Mouse (Mus musculus): Measurements from ENCODE around the gene Zfp131.
"Not testable (repeated sequence)": the region's sequence is repeated elsewhere in the genome, so short reads cannot be mapped to it uniquely, and the experiment has no call there.

Gene Zfp131

DNA sequence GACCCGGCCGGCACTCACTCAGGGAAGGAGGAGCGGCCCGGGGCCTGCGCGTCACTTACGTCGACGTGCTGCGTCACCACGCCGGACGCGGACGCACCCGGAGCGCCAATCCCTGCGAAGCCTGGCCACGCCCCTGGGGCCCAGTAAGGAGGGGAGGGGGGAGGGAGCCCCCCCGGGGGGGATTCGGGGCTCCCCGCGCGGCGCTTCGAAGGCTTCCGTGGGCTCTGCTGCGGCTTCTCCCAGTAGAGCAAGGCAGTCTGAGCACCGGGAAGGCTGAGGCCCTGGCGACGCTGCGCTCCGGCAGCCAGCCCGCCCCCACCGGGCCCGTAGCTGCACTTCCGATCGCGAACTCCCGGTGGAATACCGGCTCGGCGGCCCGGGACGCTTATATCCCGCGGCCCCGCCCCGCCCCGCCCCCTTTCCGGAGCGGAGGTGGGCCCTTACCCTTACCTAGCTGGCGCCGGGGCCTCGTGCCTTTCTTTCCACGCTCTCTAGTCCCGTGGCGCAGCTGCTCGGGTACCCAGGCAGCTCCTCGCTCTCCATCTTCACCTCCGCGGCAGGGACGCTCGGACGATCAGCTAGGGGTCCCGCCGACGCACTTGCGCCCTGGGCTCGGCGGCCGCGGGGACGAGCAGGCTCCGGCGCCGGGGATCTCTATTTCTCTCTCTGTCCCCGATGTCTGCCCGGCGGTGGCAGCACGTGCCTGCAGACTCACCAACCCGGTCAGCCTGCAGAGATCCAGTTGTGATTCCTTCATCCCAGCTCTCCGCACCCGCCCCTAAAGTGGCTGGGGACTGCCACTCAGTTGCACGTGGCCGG, at the start of gene Zfp131:
Gene Zfp131 (minus strand): TSS at position 129 of the 819 bp plus-strand sequence.
- peak; percentile 94 for DNase-seq (ENCODE audit: low spot score)

DNA sequence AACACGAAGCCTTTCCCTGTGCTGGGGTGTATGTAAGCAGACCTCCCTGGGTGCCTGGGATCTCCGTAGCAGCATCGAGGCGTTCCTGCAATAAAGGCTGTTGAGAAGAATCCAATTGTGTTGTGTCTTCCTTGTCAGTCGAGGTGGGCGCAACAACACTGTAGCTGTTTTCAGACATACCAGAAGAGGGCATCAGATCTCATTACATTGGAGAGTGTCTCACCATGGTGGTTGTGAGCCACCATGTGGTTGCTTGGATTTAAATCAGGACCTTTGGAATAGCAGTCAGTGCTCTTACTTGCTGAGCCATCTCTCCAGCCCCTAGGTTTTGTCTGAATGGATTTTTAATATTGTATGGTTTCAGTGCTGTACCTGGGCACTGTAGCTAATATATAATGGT, 49.3 kb upstream of the Zfp131 start:
- DNase-seq (ENCODE audit: low spot score) = not testable (repeated sequence)

DNA sequence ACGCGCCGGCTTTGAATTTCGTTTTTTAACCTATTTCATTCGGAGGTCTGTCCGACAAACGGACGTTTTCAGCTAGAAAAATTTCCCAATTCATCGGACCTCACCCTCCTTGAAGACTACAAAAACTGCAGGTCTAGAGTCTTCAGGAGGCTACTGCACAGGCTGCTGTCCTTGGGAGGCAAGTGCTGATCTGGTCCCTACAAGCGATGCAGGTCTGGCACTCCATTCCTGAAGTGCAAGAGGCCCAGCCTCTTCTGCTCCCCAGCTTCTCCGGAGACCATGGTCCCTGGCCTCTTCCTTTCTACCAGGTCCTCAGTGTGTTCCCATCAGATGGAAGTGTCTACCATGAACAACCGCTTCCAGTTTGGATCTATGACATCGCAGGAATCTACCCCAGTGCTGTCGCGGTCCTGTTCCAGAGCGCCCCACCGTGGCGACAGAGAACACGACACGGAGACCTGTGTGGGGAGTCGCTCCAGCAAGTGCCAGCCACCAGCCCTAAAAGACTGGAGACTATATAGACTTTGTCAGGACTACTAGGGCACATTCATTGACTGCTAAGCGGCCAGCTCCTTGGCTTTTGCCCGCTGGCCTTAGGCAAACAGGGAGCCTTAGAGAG, 47.1 kb upstream of the Zfp131 start:
- DNase-seq (ENCODE audit: low spot score) = peak; percentile 38

DNA sequence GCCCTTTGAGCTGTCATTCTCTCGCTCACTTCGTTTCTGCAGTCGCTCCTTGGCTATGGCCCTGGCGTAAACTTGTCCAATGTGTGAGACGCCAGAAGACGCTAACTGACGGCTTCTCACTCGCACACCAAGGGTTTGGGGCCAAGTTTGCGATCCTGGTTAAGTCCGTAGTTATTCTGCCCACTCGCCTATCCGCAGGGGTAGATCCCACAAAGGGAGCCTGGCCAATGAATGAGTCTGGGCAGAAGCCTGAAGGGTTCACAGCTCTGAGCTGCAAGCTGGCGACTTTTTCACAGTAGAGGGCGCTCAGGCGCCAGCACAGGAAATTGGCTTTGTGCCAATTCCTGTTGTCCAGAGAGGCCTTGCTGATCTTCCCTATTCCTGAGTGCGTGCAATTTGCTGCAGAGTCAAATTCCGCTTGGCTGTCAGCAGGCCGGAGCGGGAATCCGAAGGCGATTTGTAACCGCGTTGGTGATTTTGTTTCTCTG, 45.7 kb upstream of the Zfp131 start:
- peak; percentile 9 for DNase-seq (ENCODE audit: low spot score)

DNA sequence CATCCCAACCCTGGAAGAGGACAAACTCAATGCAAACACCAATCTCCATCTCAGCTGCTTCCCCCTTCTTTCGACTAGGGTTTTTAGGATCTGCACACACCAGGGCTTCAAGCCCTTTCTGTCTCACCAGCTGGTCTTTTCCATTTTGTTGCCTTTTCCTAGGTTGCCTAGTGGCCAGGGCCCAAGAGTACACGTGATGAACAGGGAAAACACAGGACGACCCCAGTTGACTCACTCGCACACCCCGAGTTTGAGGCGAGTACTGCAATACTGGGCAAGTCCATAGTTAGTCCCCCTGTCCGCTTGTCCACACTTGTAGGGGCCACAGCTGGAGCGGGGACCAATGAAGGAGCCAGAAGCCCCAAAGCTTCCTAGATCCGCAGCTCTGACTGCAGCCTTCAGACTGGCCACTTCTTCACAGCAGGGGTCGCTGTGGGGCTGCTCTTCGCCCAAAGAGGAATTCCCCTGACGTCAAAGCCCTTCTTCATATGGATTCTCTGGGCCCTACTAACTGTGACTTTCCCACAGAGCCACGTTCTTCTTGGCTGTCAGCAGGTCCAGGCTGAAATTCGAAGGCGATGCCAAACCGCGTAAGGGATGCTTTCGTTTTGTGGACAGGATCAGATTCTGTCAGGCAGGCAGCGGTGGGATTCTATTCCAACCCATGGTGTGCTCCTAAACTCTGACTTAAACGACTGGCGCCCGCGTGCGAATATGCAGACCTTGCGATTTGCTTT, 44.8 kb upstream of the Zfp131 start, which contains the start of gene D13Ertd608e:
Gene D13Ertd608e (plus strand): TSS at position 687 of the 737 bp plus-strand sequence.
- peak; percentile 31 for DNase-seq (ENCODE audit: low spot score)

DNA sequence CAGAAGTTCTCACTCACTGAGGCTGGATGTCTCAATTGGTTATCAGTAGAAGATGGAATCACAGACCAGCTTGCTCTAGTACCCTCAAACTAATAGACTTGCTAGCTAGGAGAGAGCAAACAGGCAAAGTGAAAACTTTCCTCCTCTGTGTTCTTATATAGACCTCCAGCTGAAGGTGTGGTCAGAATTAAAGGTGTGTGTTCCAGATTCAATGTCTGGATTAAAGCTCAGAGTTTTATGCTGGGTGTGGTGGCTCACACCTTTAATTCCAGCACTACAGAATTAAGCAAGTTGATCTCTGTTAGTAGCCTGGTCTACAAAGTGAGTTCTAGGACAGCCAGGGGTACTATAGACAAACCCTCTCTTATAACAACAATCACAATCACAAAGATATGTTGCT, 39.4 kb upstream of the Zfp131 start, which contains the start of gene AF067063:
Gene AF067063 (minus strand): TSS at position 101 of the 400 bp plus-strand sequence.
- not testable (repeated sequence) for DNase-seq (ENCODE audit: low spot score)

DNA sequence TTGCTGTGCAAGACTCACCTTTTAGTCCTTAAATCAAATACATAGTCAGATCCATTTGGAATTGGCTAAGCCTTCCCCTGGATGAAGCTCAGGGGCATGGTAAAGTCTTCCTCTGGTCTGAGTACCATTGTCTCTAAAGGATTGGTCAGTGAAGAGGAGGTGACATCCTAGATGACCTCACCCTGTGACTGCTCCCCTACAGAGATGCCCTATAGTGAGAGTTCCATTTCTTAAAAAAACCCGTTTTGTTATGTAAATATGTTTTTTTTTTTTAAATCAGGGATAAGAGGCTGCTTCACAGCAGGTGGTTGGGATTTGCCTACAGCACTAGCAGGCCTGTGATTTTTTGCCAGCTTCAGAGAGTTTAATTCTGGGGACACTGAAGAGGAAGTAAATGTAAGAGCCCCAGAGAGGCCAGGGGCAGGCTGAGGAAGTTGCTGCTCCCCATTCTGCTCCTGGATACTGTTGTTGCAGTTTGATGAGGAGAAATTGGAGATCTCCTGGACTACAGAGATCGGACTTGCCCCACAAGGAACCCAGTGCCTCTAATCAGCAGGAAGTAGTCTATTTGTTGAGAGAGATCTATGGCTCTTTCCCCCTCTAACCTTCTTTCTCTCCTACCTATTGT, 27.0 kb upstream of the Zfp131 start:
- DNase-seq (ENCODE audit: low spot score) = no peak

DNA sequence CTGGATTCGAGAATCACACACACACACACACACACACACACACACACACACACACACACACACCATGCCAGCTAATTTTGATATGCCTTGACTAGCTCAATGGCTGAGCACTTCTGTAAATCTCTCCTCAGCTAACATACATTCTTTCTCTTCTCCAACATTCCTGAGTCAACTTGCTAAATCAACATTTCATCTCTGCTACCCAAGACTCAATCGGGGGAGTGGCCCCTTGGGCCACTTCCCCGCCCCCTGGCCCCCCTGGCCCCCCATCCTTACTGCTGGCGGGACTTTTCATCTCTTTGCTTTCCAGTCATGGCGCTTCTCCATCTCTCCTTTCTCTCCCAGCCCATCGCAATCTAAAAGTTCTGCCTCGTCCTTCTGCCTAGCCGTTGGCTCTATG, 26.1 kb upstream of the Zfp131 start:
- no peak for DNase-seq (ENCODE audit: low spot score)

DNA sequence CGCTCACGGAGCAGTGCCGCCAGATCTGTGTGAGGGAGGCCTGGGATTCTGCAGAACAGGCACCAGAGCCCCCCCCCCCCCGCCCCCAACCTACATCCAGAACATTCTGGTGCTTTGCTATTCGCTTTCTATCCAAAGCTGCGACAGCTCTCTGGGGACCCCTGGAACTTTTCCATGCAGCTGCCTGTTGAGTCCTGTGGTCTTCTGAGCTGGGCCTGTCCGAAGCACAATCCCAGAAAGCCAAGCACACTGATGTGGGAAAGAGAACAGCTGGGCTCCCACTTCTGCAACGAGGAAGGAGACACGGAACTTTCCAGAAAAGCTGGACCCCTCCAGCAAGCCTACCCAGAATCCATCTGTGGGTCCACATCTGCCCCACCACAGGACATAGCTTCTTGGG, 19.3 kb upstream of the Zfp131 start:
- no peak for DNase-seq (ENCODE audit: low spot score)

DNA sequence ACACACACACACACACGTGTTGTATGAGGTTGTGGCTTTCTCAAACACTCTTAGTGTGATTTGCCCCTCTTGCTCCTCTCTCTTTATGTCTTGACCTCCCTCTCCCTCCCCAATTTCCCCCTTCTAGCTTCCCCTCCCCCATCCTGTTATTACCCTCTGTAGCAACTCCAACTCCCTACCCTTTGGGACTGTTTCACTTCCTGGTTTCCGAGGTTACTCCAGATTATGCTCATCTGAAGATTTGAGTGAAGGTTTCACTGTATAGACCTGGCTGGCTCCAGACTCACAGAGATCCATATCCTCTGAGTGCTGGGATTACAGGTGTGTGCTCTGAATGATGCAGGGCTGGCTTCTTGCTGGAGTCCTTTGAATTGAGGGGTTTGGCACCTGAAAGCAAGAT, 18.2 kb upstream of the Zfp131 start:
- no peak for DNase-seq (ENCODE audit: low spot score)

DNA sequence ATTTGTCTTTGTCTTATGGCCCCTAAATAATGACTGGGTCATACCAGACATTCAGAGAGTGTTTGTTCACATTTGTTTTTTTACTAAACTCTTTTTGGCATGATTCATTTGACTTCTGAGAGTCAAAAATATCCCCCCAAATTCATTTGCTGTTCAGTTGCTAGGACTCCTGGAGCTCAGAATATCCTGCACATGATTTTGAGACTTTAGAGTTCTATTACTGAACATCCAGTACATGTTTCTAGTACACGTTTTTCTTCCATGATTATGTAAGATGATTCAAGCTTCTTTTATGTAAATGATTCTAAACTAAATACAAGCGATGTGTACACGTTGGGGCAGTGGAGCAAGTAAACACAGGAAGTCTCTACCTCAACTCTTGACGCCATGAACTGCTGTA, 7.0 kb upstream of the Zfp131 start:
- DNase-seq (ENCODE audit: low spot score) = no peak

DNA sequence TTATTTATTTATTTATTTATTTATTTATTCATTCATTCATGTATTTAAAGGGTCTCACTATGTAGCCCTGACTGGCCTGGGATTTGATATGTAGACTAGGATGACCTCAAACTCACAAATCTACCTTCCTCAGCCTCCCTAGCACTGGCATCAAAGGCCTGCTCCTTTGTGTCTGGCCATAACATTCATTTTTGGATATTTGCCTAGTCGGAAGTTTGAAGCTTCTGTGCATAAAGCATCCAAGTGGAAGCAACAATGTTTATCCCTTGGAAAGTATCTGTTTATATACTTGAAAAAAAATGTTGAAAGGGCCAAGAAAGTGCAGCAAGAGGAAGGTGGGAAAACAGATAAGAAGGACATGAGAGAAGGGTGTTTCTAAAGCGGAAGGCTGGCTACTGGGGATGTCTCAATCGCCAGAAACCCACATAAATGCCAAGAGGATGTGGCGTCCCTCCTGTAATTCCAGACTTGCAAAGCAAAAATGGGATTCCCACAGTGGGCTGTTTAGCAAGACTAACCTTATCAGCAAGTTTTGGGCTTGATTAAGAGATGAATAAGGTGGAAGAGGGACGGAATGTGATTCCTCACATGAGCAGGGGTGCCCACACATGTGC, 2.2 kb upstream of the Zfp131 start:
- DNase-seq (ENCODE audit: low spot score) = no peak

DNA sequence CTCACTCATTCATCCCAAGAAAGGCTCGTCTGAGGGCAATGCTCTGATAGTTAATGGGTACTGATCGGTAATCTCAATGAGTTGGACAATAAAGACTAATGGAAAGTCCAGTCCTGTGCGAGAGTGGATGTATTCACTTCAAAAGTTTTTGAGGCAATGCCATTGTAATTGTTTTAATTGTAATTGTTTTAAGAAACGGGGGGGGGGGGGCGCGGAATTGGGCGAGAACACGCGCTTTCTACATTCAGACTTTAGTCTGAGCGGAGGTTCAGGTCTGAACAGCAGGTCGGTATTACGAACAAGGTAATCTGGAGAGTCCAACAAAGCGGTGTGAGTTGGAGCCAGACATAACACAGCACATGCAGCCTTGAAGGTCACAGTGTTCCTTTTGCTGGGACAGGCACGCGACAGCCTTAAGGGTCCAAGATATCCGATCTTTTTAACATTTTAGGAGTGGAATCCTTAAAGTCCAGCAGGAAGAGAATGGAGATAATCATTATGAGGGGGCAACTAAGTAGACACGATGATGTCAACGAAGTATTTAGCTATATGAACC, 969 bp upstream of the Zfp131 start:
- no peak for DNase-seq (ENCODE audit: low spot score)

DNA sequence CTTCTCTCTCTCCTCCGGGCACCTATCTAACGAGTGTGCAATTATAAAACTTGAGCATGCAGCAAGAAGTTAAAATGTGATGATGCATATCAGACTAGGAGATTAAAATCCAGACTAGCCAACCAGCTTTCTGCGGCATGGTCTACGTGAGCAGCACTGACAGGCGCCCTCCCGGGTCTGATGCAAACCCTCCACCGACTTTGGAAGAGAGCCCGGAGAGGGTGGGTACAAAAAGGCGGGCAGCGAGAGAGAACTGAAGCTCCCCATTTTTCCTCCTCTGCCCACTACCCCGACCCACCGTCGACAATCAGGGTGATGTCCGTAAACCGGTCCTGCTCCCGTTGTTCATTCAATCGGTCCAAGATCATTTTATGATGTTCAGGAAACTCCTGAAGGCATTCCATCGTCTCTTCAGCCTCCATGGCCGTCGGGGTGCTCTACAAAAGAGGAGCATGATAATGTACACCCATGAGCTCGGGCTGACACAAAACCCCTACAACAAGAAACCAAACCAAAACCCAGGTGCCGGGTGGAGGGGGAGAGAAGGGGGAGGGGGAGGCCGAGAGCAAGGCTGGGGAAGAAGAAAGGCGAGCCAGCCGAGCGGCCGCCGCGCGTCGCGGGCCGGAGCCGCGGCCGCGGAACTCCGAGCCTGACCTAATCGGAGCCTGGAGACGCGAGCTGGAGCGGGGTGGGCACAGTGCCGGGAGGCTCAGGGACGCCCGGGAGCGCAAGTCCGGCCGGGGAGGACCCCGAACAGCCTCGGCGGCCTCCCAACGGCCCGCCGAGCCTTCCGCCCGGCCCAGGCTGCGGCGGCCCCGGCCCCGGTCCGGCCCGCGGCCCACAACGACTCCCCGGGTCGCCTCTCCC, 605 bp downstream of the Zfp131 start:
- peak; percentile 73 for DNase-seq (ENCODE audit: low spot score)

DNA sequence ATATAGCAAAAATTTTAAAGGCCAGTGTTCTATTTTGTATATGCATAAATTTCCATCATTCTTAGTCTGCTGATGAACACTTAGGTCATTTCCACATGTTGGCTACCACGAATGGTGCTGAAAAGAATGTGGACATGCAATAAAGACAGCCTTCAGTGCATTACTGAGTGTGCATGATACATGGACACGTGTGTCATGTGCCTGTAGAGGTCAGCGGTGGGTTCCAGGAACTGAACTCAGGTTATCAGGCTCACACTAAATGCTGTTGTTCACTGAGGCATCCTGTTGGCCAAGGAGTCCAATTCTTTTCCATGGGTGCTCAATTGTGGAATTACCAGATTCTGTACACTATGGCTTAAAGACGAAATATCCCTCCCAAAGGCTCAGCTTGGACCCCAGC, 7.1 kb downstream of the Zfp131 start:
- DNase-seq (ENCODE audit: low spot score) = no peak

DNA sequence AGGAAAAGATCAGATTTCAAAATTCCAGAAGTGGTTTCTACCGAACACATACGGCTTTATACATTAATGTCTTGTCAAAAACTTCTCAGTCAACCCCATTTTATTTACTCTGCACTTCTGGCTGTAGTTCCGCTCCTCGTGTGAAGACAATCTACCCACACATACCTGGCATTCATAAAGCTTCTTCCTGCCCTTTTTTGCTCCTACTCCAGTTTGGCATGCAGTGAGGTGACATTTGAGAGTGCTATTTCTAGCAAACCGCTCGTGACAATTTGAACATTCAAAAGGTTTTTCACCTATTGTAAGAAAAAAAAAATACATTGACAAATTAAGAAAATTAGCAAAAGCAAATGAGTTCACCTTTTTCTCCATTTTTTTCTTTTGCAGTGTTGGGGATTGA, 22.1 kb downstream of the Zfp131 start:
- no peak for DNase-seq (ENCODE audit: low spot score)

DNA sequence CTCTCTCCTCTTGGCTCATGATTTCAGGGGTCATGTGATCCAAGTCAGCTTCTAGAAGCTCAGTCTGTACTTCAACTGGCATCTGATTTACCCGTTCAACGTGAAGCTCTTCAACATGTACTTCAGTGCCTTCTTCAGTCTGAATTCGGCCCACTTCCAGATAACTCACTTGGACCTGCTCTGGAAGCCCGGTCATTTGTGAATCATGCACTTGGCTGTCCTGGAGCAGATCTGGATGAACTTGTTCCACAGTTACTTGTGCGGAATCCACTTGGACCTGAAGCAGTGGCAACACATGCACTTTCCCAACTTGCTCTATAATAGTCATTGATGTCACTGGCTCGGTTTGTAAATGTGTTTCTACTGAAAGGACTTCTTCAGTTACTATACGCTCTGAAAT, 24.2 kb downstream of the Zfp131 start:
- DNase-seq (ENCODE audit: low spot score) = no peak

DNA sequence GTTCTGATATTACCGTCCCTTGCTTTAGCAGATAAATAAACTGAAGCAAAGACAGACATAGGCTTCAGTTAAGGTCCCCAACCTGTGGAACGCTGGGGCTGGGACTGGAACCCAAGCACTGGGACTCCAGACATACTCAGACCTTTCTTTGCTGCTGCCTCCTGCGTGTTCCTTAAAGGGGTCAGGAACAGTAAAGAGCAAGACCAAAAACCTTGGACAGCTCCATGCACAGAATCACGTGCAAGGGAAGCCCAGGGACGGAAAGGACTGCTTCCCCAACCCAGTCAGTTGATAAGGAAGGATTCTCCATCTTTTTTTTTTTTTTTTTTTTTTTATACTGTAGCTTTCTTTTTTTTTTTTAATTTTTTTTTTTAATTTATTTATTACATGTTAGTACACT, 33.9 kb downstream of the Zfp131 start:
- no peak for DNase-seq (ENCODE audit: low spot score)

DNA sequence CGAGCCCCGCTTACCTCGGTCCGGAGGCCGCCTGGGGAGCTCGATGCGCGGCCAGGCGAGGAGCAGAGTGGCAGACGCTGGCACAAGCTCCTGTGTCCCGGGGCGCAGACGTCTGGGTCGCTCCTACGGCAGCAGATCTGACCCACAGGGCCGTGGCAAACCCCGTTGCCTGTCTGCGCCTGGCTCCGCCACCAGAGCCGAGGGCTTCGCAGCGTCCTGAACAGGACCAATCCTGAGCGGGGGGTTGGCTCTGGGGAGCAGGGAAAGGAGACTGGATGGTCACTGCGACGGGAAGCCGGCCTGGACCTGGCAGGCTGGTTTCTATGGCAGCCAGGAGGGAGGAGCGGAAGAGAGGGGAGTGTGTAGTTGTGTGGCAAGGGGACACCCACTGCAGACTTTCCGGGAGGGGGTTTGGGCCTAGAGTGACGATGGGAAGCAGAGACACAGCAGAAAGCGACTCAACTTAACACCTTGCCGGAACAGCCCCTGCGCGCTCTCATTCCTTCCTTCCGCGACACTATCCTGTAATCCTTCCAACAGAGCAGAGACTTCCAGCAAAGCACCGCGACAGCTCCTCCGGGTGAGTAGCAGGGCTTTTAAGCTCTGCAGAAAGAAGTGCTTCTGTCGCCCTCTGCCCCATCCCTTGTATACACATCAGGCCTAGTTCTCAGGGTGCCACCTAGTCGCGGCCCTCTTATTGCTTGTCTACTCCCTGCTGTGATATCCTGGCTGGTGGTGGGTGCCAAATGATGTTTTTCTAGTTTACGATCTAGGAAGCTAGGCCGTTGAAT, 34.8 kb downstream of the Zfp131 start, which contains the start of gene Nim1k:
Gene Nim1k (minus strand): TSS at position 202 of the 791 bp plus-strand sequence.
- peak; percentile 76 for DNase-seq (ENCODE audit: low spot score)

Data from ovary, postnatal 36 days (tissue).